Mouse (Mus musculus): Measurements from ENCODE around the gene Anp32e. TPM values are rescaled to one million over a fixed set of nuclear protein-coding genes. Genes with fewer than 3 reads are reported as not detected.
"Not testable (repeated sequence)": the region's sequence is repeated elsewhere in the genome, so short reads cannot be mapped to it uniquely, and the experiment has no call there.

The Anp32e gene
- polyA plus RNA-seq, 1 experiment from 2014 or later, result 164 TPM

DNA sequence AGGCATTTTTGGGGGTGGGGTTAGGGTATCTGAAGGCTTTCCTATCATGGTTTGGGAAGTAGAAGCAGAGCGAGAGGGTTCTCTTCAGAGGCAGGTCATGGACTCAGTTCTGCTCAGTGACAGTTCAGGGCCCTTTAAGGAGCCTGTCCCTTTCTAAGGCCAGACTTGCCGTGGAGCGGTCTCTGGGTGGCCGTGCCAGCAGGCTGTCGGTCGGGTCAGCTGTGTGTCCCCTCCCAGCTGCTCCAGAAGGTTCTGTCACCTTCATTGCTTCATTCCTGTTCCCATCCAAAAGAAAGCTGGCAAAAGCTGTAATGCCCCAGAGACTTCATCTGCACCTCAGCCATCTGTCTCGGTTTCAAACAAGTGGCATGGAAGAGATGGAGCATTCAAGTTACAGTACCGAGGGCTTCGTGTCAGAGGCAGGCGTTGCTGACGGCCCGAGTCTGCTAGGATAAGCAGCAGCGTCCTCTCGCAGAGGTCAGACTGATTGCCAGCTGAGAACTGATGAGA is 16.7 kb downstream of the Anp32e start:
- H3K4me2 ChIP-seq, result no peak overlapping the region
- H3K4me1 ChIP-seq, result no peaks in the 10 kb centered on the region; the same call in 1 of the 2 replicates
- H3K36me3 ChIP-seq, result peaks cover 70% of the 10 kb centered on the region
- no peak overlapping the region for H3K4me3 ChIP-seq
- no peak overlapping the region for H3K27ac ChIP-seq (replicated peaks)
- H3K27me3 ChIP-seq (replicated peaks), result no peaks in the 10 kb centered on the region
- 46% methylated on average over 14 of the region's 14 CpGs for WGBS
- no peaks in the 10 kb centered on the region for H3K9me3 ChIP-seq
- ATAC-seq (ENCODE audit: extremely low read depth, insufficient number of reproducible peaks, low FRiP score, low TSS enrichment), result no peak
- 0 out of 2 replicates have a peak overlapping the region, but pooled peaks have one; percentile 24 for H3K9ac ChIP-seq

DNA sequence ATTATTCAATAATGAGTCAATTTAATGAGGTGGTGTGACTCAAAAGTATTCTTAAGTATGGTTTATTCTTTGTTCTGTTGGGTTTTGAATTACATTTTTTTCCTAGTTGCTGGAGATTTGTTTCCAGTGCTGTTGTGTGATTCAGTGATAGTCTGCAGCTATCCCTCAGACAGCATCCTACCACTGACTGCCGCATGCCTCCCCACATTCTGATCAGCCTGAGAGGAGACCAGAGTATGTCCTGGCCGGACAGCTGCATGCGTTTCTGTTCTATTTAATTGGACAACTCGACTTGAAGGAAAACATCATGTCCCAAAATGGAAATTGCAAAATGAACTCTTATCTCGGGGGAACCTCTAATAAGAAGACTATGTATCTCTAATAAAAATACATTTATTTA is 19.3 kb downstream of the Anp32e start:
- ATAC-seq (ENCODE audit: extremely low read depth, insufficient number of reproducible peaks, low FRiP score, low TSS enrichment), result no peak
- Histone ChIP-seq H3K4me1 (peaks cover 6% of the 10 kb centered on the region; the same call in 1 of the 2 replicates), H3K9me3 (no peaks in the 10 kb centered on the region), H3K4me2 (no peak overlapping the region), H3K4me3 (no peak overlapping the region), H3K27ac (replicated peaks) (no peak overlapping the region), H3K27me3 (replicated peaks) (no peaks in the 10 kb centered on the region), H3K9ac (no peak overlapping the region), H3K36me3 (peaks cover 46% of the 10 kb centered on the region)
- WGBS, result 86% methylated on average over 5 of the region's 5 CpGs

DNA sequence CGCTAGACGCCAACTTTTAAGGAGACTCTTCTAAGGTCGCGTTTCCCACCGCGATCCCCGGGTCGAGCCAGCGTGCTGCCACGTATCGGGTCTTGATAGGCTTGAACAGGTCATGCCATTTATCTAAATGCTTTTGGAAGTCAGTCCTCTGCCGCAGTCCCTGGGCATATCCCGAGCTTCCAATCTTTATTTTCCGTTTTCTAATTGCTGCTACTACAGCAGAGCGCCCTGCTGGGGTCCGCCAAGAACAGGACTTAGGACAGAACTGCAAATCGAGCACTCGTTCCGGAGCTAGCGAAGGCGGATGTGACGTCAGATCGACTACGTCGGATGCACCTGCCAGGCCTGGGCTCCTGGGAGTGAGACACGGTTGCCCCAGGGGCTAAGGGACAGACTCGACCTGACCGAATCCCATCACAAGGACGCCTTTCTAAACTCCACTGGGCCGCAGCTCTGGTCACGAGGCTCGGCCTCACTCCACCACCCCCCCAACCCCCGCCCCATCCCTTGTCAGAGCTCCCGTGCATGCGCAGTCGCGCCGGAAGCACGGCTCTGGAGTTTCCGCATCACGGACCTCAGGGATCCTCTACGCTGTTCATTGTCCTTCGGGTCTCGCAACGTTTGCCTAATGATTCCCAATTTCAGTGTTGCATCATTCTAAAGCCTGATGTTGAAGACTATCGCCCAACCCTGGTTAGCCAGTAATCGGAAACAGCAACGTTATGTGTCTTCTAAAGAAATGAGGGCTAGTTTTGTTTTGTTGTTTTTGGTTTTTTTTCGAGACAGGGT is 21.9 kb downstream of the Anp32e start:
- H3K27me3 ChIP-seq (replicated peaks), result no peaks in the 10 kb centered on the region
- peak overlapping the region; percentile 97 for H3K27ac ChIP-seq (replicated peaks)
- peaks cover 22% of the 10 kb centered on the region for H3K36me3 ChIP-seq
- peaks cover 17% of the 10 kb centered on the region for H3K4me1 ChIP-seq
- peak overlapping the region; percentile 62 for H3K4me3 ChIP-seq
- H3K9me3 ChIP-seq, result no peaks in the 10 kb centered on the region
- ATAC-seq (ENCODE audit: extremely low read depth, insufficient number of reproducible peaks, low FRiP score, low TSS enrichment), result peak; percentile 84
- H3K9ac ChIP-seq, result peak overlapping the region; percentile 83
- 1% methylated on average over 49 of the region's 49 CpGs for WGBS
- H3K4me2 ChIP-seq, result peak overlapping the region; percentile 68

DNA sequence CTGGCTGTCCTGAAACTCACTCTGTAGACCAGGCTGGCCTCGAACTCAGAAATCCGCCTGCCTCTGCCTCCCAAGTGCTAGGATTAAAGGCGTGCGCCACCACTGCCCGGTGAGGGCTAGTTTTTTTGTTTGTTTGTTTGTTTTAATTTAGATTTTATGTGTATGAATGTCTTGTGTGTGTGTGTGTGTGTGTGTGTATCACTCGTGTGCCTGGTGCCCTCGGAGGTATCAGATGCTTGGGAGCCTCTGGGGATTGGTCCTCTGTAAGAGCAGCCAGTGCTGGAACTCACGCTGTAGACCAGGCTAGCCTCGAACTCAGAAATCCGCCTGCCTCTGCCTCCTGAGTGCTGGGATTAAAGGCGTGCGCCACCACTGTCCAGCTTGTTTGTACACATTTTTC is 22.5 kb downstream of the Anp32e start:
- WGBS, result 61% methylated on average over 12 of the region's 12 CpGs
- H3K4me1 ChIP-seq, result peaks cover 23% of the 10 kb centered on the region
- H3K27ac ChIP-seq (replicated peaks), result peak overlapping the region; percentile 97
- H3K4me2 ChIP-seq, result peak overlapping the region; percentile 68
- peak overlapping the region; percentile 62 for H3K4me3 ChIP-seq
- not testable (repeated sequence) for H3K27me3 ChIP-seq (replicated peaks); H3K9me3 ChIP-seq; ATAC-seq (ENCODE audit: extremely low read depth, insufficient number of reproducible peaks, low FRiP score, low TSS enrichment)
- peak overlapping the region; percentile 83 for H3K9ac ChIP-seq
- H3K36me3 ChIP-seq, result peaks cover 16% of the 10 kb centered on the region

DNA sequence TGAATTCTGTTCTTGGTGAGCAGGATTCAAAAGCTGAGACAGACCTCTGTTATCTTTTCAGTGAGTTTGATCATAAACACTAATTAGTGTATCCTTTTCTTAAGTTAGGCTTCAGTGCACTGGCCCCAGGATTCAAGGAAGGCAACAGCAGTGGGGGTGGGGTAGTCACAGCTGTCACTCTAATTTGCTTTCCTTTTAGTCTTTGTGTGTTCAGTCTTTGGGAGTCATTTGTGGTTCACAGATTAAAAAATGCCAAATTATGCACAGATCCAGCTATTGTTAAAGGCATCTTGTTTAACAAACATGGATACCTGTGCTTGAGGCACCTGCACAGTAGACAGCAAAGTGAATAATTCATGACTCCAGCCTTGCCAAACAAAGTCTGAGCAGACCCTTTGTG is 24.0 kb downstream of the Anp32e start:
- H3K27me3 ChIP-seq (replicated peaks), result no peaks in the 10 kb centered on the region
- H3K27ac ChIP-seq (replicated peaks), result no peak overlapping the region
- H3K36me3 ChIP-seq, result peaks cover 7% of the 10 kb centered on the region; the same call in 1 of the 2 replicates
- no peak for ATAC-seq (ENCODE audit: extremely low read depth, insufficient number of reproducible peaks, low FRiP score, low TSS enrichment)
- no peak overlapping the region for H3K4me2 ChIP-seq
- no peaks in the 10 kb centered on the region for H3K9me3 ChIP-seq
- H3K4me3 ChIP-seq, result no peak overlapping the region
- H3K9ac ChIP-seq, result no peak overlapping the region
- peaks cover 36% of the 10 kb centered on the region for H3K4me1 ChIP-seq

DNA sequence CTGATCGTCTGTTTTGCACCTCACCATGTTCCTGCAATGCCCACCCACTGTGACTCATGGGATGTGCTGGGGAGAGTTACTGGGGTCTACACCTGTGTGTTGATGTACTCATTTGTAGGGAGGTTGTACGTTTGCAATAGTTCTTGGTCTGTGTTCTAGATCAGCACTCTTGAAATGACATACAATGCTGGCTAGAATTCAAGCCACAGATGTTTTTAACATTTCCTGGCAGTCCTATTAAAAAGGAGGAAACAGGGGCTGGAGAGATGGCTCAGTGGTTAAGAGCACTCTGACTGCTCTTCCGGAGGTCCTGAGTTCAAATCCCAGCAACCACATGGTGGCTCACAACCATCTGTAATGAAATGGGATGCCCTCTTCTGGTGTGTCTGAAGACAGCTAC is 24.5 kb downstream of the Anp32e start:
- H3K27ac ChIP-seq (replicated peaks), result no peak overlapping the region
- H3K36me3 ChIP-seq, result peaks cover 4% of the 10 kb centered on the region; the same call in 1 of the 2 replicates
- peaks cover 40% of the 10 kb centered on the region for H3K4me1 ChIP-seq
- no peaks in the 10 kb centered on the region for H3K27me3 ChIP-seq (replicated peaks)
- H3K9me3 ChIP-seq, result no peaks in the 10 kb centered on the region
- no peak overlapping the region for H3K4me3 ChIP-seq
- H3K4me2 ChIP-seq, result no peak overlapping the region
- WGBS, result 75% methylated on average over 3 of the region's 3 CpGs
- H3K9ac ChIP-seq, result no peak overlapping the region
- ATAC-seq (ENCODE audit: extremely low read depth, insufficient number of reproducible peaks, low FRiP score, low TSS enrichment), result no peak

DNA sequence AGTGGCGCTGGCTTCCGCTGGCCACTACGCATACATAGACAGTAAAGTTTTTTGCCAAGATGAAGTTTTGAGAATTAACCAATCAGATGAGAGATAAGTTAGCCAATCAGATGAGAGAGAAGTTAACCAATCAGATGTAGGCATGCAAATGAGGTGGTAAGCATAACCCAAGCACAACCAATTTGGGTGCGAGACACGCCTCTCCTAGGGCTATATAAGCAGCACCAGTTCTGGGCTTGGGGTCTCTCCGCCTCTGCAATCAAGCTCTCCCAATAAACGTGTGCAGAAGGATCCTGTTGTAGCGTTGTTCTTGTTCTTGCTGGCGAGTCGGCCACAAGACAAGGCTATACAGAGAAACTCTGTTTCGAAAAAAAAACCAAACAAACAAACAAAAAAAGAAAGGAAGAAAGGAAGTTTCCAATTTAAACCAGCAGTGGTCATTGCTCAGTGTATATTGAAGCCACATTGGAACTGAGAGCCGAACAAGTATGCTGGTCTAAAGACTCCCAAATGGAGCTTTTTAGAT is 25.7 kb downstream of the Anp32e start:
- H3K4me3 ChIP-seq; ATAC-seq (ENCODE audit: extremely low read depth, insufficient number of reproducible peaks, low FRiP score, low TSS enrichment); H3K9ac ChIP-seq; H3K36me3 ChIP-seq; H3K9me3 ChIP-seq; H3K27me3 ChIP-seq (replicated peaks); H3K4me2 ChIP-seq: not testable (repeated sequence)
- Histone ChIP-seq H3K27ac (replicated peaks) (0 out of 2 replicates have a peak overlapping the region, but pooled peaks have one; percentile 98), H3K4me1 (peaks cover 44% of the 10 kb centered on the region)
- WGBS, result 86% methylated on average over 12 of the region's 12 CpGs

DNA sequence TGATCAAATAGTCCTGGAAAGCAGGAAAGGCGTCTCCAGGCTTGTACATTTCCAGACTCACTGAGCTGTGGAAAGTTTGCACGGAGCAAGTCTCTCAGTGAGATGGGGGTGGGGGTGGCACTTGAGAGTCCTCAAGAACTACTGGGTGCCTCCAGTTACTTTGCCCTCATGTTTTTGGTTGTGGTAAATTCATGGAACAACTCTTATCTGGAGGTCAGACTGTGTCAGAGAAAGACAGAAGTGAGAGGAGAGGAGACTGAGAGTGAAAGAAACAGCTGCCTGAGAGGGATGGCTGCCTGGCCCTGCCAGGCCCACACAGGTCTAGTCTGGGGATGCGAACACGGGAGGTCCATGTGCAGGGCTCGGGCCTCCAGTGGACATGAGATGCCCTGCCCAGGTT is 26.3 kb downstream of the Anp32e start:
- ATAC-seq (ENCODE audit: extremely low read depth, insufficient number of reproducible peaks, low FRiP score, low TSS enrichment), result no peak

DNA sequence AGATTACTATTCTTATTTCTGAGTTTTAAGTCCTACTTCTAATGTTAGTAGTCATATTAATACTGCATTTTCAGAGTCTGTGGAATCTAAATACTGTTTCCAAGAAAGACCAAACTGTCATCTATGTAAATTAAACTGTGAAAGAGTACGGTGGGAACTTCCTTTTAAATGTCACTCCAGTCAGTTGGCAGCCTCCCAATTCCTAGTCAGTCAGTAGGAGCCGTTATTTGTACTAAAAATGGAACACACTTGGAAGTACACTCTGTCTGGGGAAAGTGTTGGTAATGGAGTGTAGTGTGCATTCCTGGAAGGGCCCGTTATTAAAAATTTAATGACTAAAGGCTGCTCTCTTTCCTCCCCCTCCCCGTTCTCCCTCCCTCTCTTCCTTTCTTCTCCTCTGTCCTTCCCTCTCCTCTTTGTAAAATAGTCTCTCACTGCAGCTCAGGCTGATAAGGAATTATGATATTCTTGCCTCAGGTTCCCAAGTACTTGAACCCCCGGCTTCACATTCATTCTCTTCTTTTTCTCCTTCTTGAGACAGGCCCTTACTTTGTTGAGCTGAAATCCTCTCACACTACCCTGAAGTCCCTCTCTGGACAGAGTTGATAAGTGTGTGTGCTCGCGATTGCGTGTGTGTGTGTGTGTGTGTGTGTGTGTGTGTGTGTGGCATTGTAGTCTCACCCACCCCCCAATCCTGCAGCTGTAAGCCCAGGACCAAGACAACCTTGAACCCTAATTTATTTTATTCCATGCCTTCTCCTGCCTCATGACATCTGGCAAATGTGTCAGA is 28.5 kb downstream of the Anp32e start:
- WGBS, result 23% methylated on average over 8 of the region's 8 CpGs
- ATAC-seq (ENCODE audit: extremely low read depth, insufficient number of reproducible peaks, low FRiP score, low TSS enrichment), result peak; percentile 30; the same call in 1 of the 2 replicates
- no peaks in the 10 kb centered on the region for H3K27me3 ChIP-seq (replicated peaks)
- H3K27ac ChIP-seq (replicated peaks), result peak overlapping the region; percentile 98
- peak overlapping the region; percentile 73 for H3K9ac ChIP-seq
- 0 out of 2 replicates have a peak, but pooled peaks cover 3% of the 10 kb centered on the region for H3K9me3 ChIP-seq
- H3K4me2 ChIP-seq, result peak overlapping the region; percentile 43
- peaks cover 60% of the 10 kb centered on the region for H3K4me1 ChIP-seq
- no peaks in the 10 kb centered on the region for H3K36me3 ChIP-seq
- no peak overlapping the region for H3K4me3 ChIP-seq

More for the DNA sequence above, 26.3 kb downstream of the Anp32e start:
- Histone ChIP-seq H3K4me2 (no peak overlapping the region), H3K27ac (replicated peaks) (peak overlapping the region; percentile 98), H3K9me3 (0 out of 2 replicates have a peak, but pooled peaks cover 3% of the 10 kb centered on the region), H3K36me3 (no peaks in the 10 kb centered on the region), H3K9ac (0 out of 2 replicates have a peak overlapping the region, but pooled peaks have one; percentile 28), H3K4me3 (no peak overlapping the region), H3K27me3 (replicated peaks) (no peaks in the 10 kb centered on the region), H3K4me1 (peaks cover 46% of the 10 kb centered on the region)
- WGBS, result 75% methylated on average over 5 of the region's 5 CpGs

DNA sequence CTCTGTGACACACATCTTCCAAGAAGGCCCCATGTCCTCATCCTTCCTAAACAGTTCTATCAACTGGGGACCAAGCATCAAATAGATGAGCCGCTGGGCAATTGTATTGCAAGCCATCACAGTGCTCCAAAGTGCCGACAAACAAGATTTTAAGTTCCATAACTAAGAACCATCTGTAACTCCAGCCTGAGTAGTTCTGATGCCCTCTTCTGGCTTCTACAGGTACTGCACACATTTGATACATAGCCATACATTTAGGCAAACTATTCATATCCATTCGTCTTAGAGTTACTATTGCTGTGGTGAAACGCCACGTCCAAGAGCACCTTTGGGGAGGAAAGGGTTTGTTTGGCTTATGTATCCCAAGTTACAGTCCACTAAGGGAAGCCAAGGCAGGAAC is 30.0 kb downstream of the Anp32e start:
- ATAC-seq (ENCODE audit: extremely low read depth, insufficient number of reproducible peaks, low FRiP score, low TSS enrichment), result no peak
- Histone ChIP-seq H3K27ac (replicated peaks) (peak overlapping the region; percentile 98), H3K9ac (no peak overlapping the region), H3K27me3 (replicated peaks) (no peaks in the 10 kb centered on the region), H3K4me3 (no peak overlapping the region), H3K9me3 (0 out of 2 replicates have a peak, but pooled peaks cover 3% of the 10 kb centered on the region), H3K4me2 (no peak overlapping the region), H3K4me1 (peaks cover 60% of the 10 kb centered on the region), H3K36me3 (no peaks in the 10 kb centered on the region)
- WGBS, result 76% methylated on average over 5 of the region's 5 CpGs

DNA sequence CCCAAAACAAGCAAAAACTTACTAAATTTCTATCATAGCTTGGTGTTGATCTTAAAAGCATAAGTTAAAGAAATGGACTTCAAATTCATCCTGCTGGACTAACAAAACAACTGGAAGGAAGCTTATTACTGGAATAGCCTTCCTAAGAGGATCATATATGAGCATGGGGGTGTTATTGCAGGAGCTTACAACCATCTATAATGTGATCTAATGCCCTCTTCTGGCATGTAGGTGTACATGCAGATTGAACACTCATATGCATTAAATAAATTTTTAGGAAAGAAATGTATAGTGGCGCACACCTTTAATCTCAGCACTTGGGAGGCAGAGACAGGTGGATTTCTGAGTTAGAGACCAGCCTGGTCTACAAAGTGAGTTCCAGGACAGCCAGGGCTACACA is 30.8 kb downstream of the Anp32e start:
- H3K4me2 ChIP-seq, result no peak overlapping the region
- 91% methylated on average over 1 of the region's 1 CpGs for WGBS
- H3K9me3 ChIP-seq, result 0 out of 2 replicates have a peak, but pooled peaks cover 3% of the 10 kb centered on the region
- ATAC-seq (ENCODE audit: extremely low read depth, insufficient number of reproducible peaks, low FRiP score, low TSS enrichment), result no peak
- no peaks in the 10 kb centered on the region for H3K36me3 ChIP-seq
- no peak overlapping the region for H3K4me3 ChIP-seq
- no peak overlapping the region for H3K9ac ChIP-seq
- H3K27ac ChIP-seq (replicated peaks), result no peak overlapping the region
- H3K4me1 ChIP-seq, result peaks cover 60% of the 10 kb centered on the region
- H3K27me3 ChIP-seq (replicated peaks), result no peaks in the 10 kb centered on the region

Data from heart, embryonic 13.5 days (tissue).